Mouse (Mus musculus): ENCODE measurements around the gene Prnd.

GRCm38 (mm10) chr2:131945225-131945624 is 5.4 kb upstream of the Prnd start:
- TF ChIP-seq ZNF384 (IDR thresholded peaks at IDR 0.05; ENCODE audit: low read depth, low read length) (no peak), CHD2 (IDR thresholded peaks at IDR 0.05; ENCODE audit: low read depth, low read length) (no peak), MAFK (IDR thresholded peaks at IDR 0.05; ENCODE audit: insufficient read depth, low read depth, low read length) (no peak), HCFC1 (IDR thresholded peaks at IDR 0.05; ENCODE audit: borderline replicate concordance, insufficient read depth, low read length) (no peak)
